Mouse (Mus musculus) lung, adult 2 months (tissue): ENCODE results near the gene Cacna2d3.

ENCODE experiments used
- CTCF ChIP-seq: fragments of 200-500 bp; IDR thresholded peaks from 2 replicates; pipeline ENCODE4 v1.5.1; 2011; ENCODE audit warnings: mild to moderate bottlenecking, low read length, control low read depth; ENCODE audit not compliant: insufficient read depth
- POLR2A ChIP-seq: fragments of 200-500 bp; IDR thresholded peaks from 2 replicates; pipeline ENCODE4 v1.6.1; 2011; ENCODE audit warnings: low read depth, mild to moderate bottlenecking, control low read depth, low read length, borderline replicate concordance; ENCODE audit errors: extremely low read depth

- TF ChIP-seq POLR2A = no peak
- TF ChIP-seq CTCF = no peak
Measured at GRCm38 (mm10) chr14:29382786-29383185, 338.9 kb downstream of the Cacna2d3 start.
